7 mouse cellular contexts compared by ENCODE assay signal in the genomic region with DNA sequence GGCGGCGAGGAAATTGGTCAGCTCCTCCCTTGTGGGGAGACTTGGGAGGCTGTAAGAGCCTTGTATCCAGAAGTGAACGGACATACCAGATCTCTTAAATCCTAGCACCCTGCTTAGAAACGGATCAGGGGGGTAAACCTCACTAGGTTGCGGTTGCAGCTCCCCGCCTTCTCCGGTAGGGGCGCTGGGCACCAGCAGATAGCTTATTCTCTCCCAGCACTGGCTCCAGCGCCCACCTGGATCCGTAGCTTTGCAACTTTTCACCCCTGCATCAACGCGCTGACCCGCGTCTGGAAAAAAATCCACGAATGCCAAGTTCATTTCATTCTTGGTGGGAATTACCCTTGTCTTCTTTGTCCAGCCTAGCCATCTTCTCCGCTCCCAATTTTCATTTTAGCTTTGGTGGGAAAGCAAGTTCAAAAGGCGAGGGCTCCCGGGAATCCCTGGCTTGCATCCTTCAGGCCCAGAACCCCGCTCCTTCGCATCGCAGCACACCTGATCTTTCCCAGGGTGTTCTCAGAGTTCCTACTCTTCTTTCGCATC. TPM values are rescaled to one million over a fixed set of nuclear protein-coding genes. Genes with fewer than 3 reads are reported as not detected.
DNase-seq lines count a peak whose midpoint lies in the region; ATAC-seq and TF ChIP-seq lines count a peak whose summit lies in the region.

No protein-coding gene starts in this region.

- H3K4me2 ChIP-seq in intestine, embryonic 16.5 days (ENCODE audit: low read depth, low read length) = peak overlapping the region; percentile 98; the same call in 1 of the 2 replicates
- peak overlapping the region; percentile 97 for H3K4me2 ChIP-seq in midbrain, postnatal 0 days (ENCODE audit: low read depth, low read length, poor library complexity, severe bottlenecking)

- 0 out of 2 replicates have a peak overlapping the region, but pooled peaks have one; percentile 2 for H3K4me3 ChIP-seq in intestine, embryonic 16.5 days (ENCODE audit: low read length)
- peak overlapping the region; percentile 78 for H3K4me3 ChIP-seq in midbrain, postnatal 0 days (ENCODE audit: low read depth, low read length)

- intact Hi-C loops in left cerebral cortex, postnatal 25 days (cut with DNase I) = loop anchor here (1.0 to 10.0 kb wide), 4 partner anchors 163 to 701 kb away; no protein-coding TSS in a partner anchor

- H3K4me1 ChIP-seq in intestine, embryonic 16.5 days (ENCODE audit: control insufficient read depth, insufficient read depth, low read length) = 0 out of 2 replicates have a peak, but pooled peaks cover 9% of the 10 kb centered on the region
- H3K4me1 ChIP-seq in midbrain, postnatal 0 days (ENCODE audit: insufficient read depth, low read length) = no peaks in the 10 kb centered on the region

- peak; percentile 18 for DNase-seq in NIH3T3 (ENCODE audit: low read depth)
- DNase-seq in cerebellum, postnatal 14 days = peak; percentile 87 to 88
- peak; percentile 62 to 78 for DNase-seq in frontal cortex, postnatal 14 days (ENCODE audit: low spot score in 2 of 2)
- peak; percentile 83 to 90 for DNase-seq in left cerebral cortex, postnatal 25 days (ENCODE audit: low spot score in 2 of 2)
- peak; percentile 83 for DNase-seq in midbrain, postnatal 0 days (ENCODE audit: low spot score)
- peak; percentile 44 for DNase-seq in testis, postnatal 14 days (ENCODE audit: low spot score)

- no peak overlapping the region for H3K27ac ChIP-seq in intestine, embryonic 16.5 days (ENCODE audit: low read length)
- no peak overlapping the region for H3K27ac ChIP-seq in midbrain, postnatal 0 days (ENCODE audit: low read depth, low read length)

- WGBS in intestine, embryonic 16.5 days = 2% methylated on average over 22 of the region's 22 CpGs
- WGBS in midbrain, postnatal 0 days = under 1% methylated on average over 22 of the region's 22 CpGs

- TF ChIP-seq CTCF in midbrain, postnatal 0 days (IDR thresholded peaks at IDR 0.05) = peak; percentile 93

- H3K27me3 ChIP-seq in intestine, embryonic 16.5 days (replicated peaks; ENCODE audit: control insufficient read depth, insufficient read depth, low read length) = peaks cover 46% of the 10 kb centered on the region
- H3K27me3 ChIP-seq in midbrain, postnatal 0 days (ENCODE audit: insufficient read depth, low read length) = no peaks in the 10 kb centered on the region

- no peak for ATAC-seq in intestine, embryonic 16.5 days
- ATAC-seq in midbrain, postnatal 0 days (ENCODE audit: low FRiP score) = no peak

- H3K9me3 ChIP-seq in intestine, embryonic 16.5 days (ENCODE audit: control insufficient read depth, low read length) = no peaks in the 10 kb centered on the region
- no peaks in the 10 kb centered on the region for H3K9me3 ChIP-seq in midbrain, postnatal 0 days (ENCODE audit: low read length)

- H3K9ac ChIP-seq in intestine, embryonic 16.5 days (ENCODE audit: low read depth, low read length) = no peak overlapping the region
- 0 out of 2 replicates have a peak overlapping the region, but pooled peaks have one; percentile 77 for H3K9ac ChIP-seq in midbrain, postnatal 0 days (replicated peaks; ENCODE audit: low read length, poor library complexity, severe bottlenecking)

- H3K36me3 ChIP-seq in intestine, embryonic 16.5 days (ENCODE audit: control insufficient read depth, insufficient read depth, low read length) = no peaks in the 10 kb centered on the region
- no peaks in the 10 kb centered on the region for H3K36me3 ChIP-seq in midbrain, postnatal 0 days (ENCODE audit: insufficient read depth, low read length)

RNA-seq across cellular contexts. Expression of a gene that starts 1.8 kb away (rescaled TPM):
- 0.45 TPM in 2 replicates for polyA plus RNA-seq in intestine, embryonic 16.5 days (2015; fragmentation: Nextera tagmentation; extraction: Ambion mirVana)
- total RNA-seq in left cerebral cortex, postnatal 25 days (2021) = 10 to 100 TPM; 41.1 to 41.7 TPM
- 25.3 and 33.2 TPM in 2 replicates for total RNA-seq in midbrain, postnatal 0 days (2014; rRNA removed)
- 16.4 and 18.3 TPM in 2 replicates for polyA plus RNA-seq in midbrain, postnatal 0 days (2015; fragmentation: Nextera tagmentation; extraction: Ambion mirVana)

Comparison
In these comparisons a context has a peak if more than half of its experiments do, and no peak if none do; other contexts are left out.
1. DNase-seq: peak in every context shown above with its lines; median percentile 88 in cerebellum, postnatal 14 days; 86 in left cerebral cortex, postnatal 25 days; 83 in midbrain, postnatal 0 days; 70 in frontal cortex, postnatal 14 days; 44 in testis, postnatal 14 days; 18 in NIH3T3.